Mouse (Mus musculus): ENCODE results near the gene Il11ra1.
"Not testable (repeated sequence)": the region's sequence is repeated elsewhere in the genome, so short reads cannot be mapped to it uniquely, and the experiment has no call there.

Il11ra1 gene

DNA sequence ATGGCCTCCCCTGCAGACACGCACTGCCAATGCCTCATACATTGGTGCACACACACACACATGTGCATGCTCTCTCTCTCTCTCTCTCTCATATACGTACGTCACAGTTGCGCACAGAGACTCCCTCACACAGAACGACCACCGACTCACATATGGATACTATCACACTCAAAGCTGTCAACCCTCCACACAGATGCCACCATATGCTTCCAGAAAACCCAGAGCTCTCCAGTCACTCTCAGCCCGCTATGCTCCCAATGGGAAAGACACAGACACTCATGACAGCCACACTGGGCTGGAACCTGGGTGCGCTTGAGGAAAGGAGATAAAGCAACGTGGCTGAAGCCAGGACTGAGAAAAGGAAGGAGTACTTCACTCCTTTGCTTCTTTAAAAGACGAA lies 17.8 kb upstream of the Il11ra1 start:
- DNase-seq: no peak

GRCm38 (mm10) chr4:41682789-41683188 lies 17.0 kb upstream of the Il11ra1 start:
- peak; percentile 63 for DNase-seq

DNA sequence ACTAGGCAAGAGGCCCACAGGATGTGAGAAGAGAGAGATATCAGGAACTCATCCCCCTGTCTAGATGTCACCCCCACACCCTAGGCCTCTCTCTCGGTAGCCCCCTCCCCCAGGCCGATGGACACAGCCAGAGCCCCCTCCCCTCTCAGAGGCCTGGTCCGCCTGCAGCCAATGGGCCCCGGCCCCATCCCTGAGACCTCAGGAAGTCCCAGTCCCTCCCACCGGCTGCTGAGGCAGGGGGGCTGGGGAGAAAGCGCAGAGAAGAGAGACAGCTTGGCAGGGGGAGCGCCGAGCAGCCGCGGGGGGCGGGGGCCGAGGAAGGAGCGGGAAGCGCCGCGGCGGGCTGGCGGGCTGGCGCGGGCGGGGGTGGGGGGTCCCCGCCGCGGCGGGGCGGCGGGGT lies 16.5 kb upstream of the Il11ra1 start:
- not testable (repeated sequence) for DNase-seq

DNA sequence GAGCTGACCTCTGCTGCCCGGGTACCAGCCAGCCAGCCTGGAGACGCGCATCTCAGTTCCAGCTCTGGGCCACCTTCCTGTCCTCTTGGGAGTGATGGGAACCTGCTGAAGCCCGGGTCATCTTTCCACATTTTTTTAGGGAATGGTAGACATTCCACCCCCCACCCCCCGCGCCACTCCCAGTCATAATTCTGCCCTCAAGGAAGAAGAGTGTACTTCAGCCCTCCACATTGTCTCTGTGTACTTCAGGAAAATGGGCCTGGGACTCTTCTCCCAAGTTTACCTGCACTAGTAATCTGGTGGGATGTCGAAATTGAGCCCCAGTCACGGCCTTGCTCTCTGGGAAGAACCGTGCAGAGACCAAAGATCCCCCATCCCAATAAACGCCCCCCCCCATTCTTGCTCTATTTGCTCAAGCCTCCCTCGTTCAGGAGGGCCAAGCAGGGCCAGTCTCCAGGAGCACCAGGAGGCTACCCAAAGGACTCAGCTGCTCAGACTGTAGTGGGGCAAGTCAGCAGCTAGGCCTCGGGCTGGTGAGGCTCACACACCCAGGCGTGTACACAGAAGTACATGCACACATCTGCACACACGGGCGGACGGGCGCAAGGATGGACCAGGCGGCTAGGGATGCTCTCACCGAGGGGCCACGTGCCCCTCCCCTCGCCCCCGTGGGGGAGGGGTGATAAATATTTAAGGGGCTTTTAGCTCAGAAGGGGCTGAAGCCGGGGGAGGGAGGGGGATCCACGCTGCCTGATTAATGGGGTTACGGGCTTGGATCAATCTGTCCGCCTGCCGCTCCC lies 15.5 kb upstream of the Il11ra1 start:
- not testable (repeated sequence) for DNase-seq

GRCm38 (mm10) chr4:41684931-41685453 lies 14.8 kb upstream of the Il11ra1 start:
- not testable (repeated sequence) for DNase-seq

DNA sequence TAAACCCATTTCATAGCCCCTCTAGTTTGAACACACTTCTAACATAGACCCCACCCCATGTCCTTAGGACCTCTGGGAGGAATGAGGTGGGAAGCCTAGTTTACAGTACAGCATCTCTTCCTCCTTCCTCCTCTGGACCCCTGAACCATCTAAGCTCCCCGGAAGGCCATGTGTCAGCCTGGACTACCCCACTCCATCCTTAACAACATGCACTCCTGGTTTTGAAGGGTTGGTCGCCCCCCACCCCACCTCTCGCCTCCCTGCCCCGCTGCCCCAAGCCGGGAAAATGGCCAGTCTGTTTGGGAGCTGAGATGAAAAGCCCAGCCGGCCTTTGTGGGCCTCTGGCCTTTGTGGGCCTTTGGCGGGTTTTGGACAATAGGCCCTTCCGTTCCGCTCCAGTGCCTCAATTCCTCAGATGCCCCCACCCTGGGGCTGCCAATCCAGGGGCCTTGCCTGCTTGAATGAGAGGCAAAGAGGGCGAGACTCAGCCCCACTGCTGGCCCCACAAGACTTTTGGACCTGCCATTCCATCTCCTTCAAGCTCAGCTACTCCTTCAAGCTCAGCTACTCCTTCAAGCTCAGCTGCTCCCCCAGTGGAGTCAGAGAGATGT lies 13.8 kb upstream of the Il11ra1 start:
- not testable (repeated sequence) for DNase-seq

- DNase-seq: not testable (repeated sequence)
Observed at GRCm38 (mm10) chr4:41688562-41688961, 11.2 kb upstream of the Il11ra1 start.

GRCm38 (mm10) chr4:41690014-41690413 lies 9.8 kb upstream of the Il11ra1 start:
- DNase-seq: not testable (repeated sequence)

GRCm38 (mm10) chr4:41693511-41693910 lies 6.3 kb upstream of the Il11ra1 start:
- DNase-seq: not testable (repeated sequence)

GRCm38 (mm10) chr4:41695800-41696199 lies 4.0 kb upstream of the Il11ra1 start:
- DNase-seq: not testable (repeated sequence)

DNA sequence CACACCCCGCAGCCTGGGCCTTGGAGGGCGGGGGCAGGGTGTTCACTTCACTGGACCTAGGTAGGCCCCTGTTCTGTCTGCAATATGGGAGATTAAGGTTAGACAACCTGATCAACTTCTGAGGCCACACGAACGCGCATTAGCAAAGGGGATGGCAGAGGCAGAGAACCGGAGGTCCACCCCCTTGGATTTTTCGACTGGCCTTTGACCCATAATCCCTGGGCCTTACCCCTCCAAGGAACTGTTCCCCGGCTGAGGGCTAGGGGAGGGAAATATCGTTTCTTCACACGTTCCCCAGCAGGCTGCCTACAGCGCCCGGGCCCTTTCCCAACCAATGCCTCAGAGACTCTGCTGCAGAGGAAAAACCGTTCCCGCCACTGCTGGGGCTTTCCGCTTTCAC lies 3.3 kb upstream of the Il11ra1 start:
- not testable (repeated sequence) for DNase-seq

DNA sequence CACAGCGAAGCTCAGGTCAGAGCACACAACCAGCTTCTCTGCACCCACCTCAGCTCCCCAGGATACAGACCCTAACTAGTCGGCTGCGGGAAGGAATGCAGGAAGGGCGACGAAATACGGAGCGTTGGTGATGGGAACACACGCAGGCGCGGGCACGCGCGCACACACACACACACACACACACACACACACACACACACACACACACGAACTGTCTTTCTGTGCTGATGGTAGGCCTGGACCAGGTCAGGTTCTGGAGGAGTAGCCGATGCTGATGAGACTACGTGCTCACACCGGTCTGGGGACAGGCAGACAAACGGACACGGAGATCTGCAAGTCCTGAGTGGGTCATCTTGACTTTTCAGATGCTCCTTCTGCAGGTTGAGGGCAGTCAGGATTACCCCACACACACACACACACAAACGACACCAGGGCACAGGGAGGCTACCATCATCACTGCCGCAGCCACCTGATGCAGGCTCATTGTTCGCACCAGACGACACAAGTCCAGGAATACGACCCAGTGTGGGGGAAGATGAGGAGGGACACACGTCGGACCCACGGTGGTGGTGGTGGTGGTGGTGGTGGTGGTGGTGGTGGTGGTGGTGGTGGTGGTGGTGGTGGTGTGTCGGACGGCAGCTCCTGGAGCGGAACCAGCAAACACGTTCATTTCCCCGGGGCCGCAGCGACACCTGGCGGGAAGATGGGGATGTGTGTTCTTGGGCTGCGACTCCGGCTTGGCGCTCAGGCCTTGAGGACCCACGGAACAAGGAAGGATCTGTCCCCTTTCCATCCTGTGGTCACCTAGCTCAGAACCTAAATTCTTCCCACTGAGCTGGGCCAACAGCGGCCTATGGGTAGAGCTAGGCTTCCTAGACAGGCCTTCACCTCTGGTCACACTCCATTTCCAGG lies 2.6 kb upstream of the Il11ra1 start, which contains the start of gene Cntfr:
Cntfr (minus strand) TSS at position 160 of the 912 bp plus-strand sequence.
- peak; percentile 90 for DNase-seq

GRCm38 (mm10) chr4:41698421-41699016 lies 1.3 kb upstream of the Il11ra1 start:
- peak; percentile 74 for DNase-seq

DNA sequence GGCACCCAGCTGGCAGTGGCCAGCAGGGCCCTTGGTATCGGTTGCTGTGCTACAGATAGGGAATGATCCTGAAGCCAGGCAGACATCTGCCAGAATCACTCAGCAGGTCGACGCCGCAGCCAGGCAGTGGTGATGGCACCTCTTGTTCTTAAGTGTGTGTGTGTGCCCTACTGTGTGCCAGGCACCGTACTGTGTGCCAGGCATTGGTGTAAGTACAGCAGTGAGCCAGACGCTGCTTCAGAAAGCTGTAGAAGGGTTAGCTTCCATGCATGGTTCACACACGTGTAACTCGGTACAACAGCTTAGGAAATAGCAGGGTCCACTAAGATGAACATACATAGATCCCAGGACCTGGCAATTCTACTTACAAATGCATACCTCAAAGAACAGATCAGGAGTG lies 435 bp downstream of the Il11ra1 start:
- not testable (repeated sequence) for DNase-seq

- DNase-seq: not testable (repeated sequence)
Observed at GRCm38 (mm10) chr4:41702226-41702625, 2.4 kb downstream of the Il11ra1 start.

GRCm38 (mm10) chr4:41704651-41705050 lies 4.9 kb downstream of the Il11ra1 start:
- DNase-seq: no peak

- no peak for DNase-seq
Observed at GRCm38 (mm10) chr4:41705922-41706754, 6.3 kb downstream of the Il11ra1 start.

DNA sequence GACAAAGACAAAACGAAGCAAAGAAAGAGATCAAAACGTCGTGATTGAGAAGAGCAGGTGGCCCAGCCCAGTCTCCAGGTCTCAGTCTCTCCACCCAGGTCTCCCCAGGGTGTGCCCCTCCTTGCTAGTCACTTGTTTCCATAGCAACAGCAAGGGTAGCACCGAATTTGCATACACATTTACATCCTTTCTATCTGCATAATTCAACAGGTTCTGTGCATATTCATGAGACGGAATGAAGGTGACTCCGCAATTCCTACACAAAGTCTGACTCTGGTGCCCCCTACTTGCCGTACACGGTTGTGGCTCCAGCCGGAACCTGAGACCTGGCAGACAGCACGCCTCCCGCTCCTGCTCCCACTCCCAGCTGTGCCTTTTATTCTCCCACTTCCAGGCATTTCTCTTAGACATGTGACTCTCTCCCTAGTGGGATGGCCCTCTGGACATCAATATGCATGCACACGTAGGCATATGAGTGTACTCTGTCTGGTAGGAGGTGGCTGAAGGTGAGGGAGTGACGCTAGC lies 7.3 kb downstream of the Il11ra1 start:
- DNase-seq: peak; percentile 86

DNA sequence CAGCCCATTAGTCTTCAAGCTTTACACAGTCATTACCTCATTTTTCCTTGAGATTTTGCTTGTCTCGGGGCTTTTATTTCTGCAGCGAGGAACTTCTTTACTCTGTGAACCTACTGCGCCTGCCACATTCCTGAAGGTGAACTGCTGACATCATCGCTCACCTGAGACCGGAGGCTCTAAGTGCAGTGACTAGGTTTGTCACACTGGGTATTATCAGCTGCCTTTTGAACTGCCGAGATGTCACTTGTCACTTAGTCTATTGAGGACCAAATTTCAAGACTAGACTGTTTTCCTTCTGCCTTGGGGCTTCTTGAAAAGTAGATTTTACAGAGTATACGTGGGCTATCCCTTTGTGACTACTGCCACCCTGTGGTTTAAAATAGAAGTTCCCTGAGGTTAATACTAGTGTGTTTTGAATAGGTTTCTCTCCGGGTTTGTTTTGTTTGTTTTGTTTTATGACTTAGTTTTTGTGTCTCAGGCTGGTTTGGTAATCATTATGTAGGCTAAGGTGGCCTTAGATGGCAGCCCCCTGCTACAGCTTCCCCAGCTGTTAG lies 8.5 kb downstream of the Il11ra1 start:
- DNase-seq: peak; percentile 85

DNA sequence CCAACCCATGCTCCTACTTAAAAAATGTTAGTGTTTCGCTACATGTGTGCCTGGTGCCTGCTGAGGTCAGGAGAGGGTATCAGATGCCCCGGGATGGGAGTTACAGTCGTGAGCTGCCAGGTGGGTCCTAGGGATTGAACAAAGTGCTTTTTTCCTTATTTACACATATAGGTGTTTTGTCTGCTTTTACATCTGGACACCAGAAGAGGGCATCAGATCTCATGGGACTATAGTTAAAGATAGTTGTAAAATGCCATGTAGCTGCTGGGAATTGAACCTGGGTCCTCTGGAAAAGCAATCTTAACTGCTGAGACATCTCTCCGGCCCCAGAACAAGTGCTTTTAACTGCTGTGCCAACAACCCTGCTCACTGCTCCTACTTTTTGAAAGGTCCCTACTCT lies 10.4 kb downstream of the Il11ra1 start:
- DNase-seq: no peak
